Mouse (Mus musculus): ENCODE data around the gene Myo15b. TPM values are rescaled to one million over a fixed set of nuclear protein-coding genes. Genes with fewer than 3 reads are reported as not detected.

The Myo15b gene
- polyA plus RNA-seq (2015; fragmentation: Nextera tagmentation; extraction: Ambion mirVana): 0.15 and 0.46 TPM in 2 replicates

DNA sequence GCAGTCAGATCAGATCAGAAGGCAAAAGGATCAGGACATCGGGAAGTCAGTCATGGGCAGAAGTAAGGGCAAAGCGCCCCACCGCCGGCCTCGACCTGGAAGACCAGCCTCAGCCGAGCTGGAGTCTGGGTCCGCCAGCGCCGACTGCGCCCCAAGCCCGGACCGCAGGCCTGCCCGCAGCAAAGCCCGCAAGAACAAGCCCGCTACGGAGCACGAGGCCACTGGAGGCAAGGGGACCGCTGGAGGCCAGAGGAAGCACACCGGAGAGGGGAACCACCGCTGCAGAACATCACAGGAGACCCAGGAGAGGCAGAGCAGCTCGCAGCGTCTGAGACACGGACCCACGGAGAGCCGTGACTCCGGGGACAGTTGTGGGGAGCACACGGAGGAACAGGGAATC lies at the start of gene Myo15b:
Gene Myo15b (plus strand): TSS at position 53 of the 400 bp plus-strand sequence.

DNA sequence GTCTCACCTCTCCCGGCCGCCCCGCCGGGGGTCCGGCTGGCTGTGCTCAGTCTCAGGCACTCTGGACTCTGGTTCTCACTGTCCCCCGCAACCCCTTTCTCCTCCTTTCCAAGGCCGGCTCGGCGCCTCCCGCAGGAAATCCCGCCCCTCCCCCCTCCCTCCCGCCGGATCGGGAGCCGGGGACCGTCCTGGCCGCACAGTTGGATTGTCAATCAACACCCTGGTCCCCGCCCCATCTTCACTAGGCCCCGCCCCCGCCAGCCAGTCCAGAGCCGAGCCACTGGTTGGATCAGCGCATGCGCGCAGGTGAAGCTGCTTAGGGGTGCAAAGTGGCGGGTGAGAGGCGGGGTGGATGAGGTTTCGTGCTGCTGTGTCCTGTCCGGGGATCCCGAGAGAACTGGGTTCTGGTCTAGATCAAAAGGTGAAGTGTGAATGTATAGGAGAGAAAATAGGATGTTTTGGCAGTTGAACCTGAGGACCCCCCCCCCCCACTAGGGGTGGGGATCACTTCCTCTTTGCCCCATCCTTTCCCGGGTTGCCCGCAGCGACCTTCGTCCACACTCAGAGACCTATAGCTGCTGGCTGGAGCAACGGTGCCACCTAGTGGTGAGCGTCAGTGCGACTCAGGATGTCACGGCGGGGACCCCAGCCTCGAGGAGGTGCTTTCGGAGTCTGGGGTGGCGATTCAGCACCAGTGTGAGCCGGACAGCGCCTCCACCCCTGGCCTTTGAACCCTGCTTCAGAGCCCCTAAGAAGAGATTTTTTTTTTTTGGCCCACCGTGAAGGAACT lies 44.5 kb upstream of the Myo15b start, which contains the start of gene Caskin2:
Gene Caskin2 (minus strand): TSS at position 133 of the 790 bp plus-strand sequence.

DNA sequence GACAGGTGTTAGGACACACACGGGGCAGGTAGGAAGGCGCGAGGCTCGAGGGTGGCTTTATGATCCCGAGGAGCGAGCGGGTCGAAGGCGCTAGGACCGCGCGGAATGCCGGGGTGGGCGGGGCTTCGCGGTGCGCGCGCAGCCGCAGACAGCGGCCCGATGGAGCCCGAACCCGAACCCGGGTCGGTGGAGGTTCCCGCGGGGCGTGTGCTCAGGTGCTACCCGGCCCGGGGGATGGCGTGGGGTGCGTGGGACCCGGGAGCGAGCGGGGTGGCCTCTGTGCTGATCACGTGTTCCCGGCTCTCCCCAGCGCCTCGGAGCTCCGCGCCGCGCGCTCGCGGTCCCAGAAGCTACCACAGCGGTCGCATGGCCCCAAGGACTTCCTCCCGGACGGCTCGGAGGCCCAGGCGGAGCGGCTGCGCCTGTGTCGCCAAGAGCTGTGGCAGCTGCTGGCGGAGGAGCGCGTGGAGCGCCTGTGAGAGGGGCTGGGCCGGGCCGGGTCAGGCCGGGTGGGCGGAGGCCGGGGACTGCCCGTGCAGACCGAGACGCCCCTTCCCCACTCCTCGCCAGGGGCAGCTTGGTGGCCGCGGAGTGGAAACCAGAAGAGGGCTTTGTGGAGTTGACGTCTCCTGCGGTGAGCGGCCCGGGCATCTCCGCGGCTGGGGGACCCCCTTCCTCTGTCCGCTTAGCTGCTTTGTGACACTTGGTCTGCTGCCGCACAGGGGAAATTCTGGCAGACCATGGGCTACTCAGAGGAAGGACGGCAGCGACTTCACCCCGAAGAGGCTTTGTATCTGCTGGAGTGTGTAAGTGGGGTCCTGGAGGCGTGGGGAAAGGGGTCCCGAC lies 43.4 kb upstream of the Myo15b start, which contains the start of gene Tsen54:
Gene Tsen54 (plus strand): TSS at position 120 of the 846 bp plus-strand sequence.

DNA sequence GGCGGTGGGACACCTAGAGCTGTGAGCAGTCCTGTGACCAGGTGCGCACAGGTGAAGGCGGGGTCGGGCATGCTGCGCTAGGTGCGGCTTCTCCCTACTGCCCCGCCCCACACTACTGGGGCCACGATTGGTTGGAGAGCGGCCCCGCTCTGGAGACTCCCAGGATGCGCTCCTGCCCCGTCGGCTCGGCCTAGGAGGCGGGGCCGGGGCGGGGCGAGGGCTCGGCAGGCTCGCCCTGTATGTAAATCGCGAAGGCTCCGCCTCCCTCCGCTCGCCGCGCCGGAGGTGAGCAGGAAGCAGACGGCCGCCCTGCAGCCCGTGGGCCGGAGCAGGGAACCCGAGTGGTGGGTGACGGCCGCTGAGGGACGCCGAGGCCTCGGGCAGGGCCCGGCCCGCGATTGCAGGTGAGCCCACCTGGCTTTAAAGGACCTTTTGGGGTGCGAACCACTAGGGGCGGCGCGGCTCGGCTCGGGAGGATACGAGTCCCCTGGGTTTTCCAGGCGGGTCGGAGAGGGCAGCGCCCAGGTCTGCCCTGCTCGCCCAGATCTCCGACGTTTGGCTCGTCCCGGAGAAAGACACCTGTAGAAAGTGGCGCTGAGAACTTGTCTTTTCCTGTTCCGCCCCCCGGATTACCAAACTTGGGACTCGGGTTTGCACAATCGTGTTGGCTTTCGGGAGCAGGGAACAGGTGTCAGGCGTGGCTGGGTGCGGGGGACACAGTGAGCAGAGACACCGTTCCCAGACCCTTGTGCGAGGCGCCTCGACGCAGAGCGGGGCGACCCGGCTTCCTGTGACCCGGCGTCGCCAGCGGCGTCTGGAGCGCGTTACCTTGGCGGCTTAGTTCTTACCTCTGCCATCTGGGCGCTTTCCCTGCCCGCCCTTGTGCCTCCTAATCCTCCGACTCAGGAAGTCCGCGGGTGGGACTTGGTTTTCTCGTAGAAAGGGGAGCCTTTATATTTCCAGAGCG lies 34.1 kb upstream of the Myo15b start, which contains the start of gene Llgl2:
Gene Llgl2 (plus strand): TSS at position 276 of the 967 bp plus-strand sequence.

DNA sequence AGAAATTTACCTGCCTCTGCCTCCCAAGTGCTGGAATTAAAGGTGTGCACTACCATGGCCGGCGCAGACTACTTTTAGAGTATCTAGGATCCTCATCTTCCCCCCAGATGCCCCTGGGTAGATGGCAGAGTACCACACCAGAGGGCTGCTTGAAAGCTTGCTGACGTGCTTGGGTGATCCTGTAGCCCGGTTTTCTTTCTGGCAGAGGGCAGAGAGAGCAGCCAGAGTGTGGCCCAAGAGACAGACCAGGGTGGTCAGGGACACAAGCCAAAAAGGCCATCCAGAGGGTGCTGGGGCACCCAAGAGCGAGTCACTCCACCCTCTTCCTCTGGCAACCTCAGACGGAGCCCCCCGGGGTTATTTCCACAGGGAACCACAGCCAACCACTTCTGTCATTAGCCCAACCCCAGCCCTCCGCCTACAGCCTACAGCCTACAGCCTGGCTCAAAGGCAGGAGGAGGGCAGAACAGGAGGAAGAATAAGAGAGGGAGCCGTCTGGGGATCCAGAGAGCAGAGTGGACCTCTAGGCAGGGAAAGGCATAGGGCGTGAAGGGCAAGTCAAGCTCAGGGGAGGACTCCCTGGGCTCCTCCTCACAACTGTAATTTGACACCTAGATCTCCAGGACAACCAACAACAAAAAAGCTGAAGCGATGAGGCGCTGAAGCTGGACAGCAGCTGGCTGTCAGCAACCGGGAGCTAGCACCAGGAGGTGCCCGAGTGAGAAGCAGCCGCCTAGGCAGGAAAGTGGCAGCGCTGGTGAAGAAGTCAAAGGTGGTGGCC lies 41.5 kb downstream of the Myo15b start, which contains the start of gene Smim5:
Gene Smim5 (plus strand): TSS at position 481 of the 781 bp plus-strand sequence.

GRCm38 (mm10) chr11:115911632-115912376 lies 53.6 kb downstream of the Myo15b start, which contains the start of gene Smim6:
Gene Smim6, plus strand, starts transcription at chr11:115912017.

DNA sequence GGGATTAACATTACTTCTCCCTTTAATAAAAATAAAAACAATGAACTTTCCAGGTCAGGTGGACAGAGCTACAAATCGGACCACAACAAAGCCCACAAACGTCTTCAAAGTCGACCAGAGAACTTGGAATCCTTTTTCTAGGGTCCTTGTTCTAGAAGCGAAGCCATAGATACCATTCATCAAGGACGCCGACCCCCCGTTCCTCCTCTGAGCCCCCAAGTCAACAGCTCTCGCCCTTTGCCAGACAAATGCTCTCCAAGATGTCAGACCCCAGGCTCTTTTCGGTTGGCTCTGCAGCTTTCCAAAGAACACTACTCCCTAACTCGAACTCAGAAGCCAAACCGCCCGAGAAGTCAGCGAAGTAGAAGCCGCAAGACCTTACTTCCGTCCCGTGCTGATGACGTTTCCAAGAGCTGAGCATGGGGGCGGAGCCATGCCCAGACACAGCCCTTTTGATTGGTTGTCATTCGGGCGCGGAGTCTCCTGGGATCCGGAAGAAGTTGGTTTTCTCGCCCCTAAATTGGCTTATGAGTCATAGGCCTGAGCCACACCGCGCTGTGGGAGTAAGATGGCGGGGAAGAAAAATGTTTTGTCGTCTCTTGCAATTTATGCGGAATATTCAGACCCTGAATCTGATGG lies 75.0 kb downstream of the Myo15b start, which contains the start of the genes Sap30bp and Recql5:
Gene Sap30bp (plus strand): TSS at position 175 of the 639 bp plus-strand sequence.
Gene Recql5 (minus strand): TSS at position 370 of the 639 bp plus-strand sequence.

Other genes with a start within 250 kb of the Myo15b start
- gene Mif4gd, start 245.4 kb upstream of the Myo15b start, polyA plus RNA-seq (2015; fragmentation: Nextera tagmentation; extraction: Ambion mirVana): 23.5 and 26.7 TPM in 2 replicates
- 42.3 and 43.0 TPM in 2 replicates for gene Slc25a19, start 230.1 kb upstream of the Myo15b start, polyA plus RNA-seq (2015; fragmentation: Nextera tagmentation; extraction: Ambion mirVana)
- 149 and 165 TPM in 2 replicates for gene Grb2, start 149.8 kb upstream of the Myo15b start, polyA plus RNA-seq (2015; fragmentation: Nextera tagmentation; extraction: Ambion mirVana)
- 13.7 and 15.9 TPM in 2 replicates for gene Tmem94, start 93.0 kb upstream of the Myo15b start, polyA plus RNA-seq (2015; fragmentation: Nextera tagmentation; extraction: Ambion mirVana)
- gene Caskin2, start 44.8 kb upstream of the Myo15b start, polyA plus RNA-seq (2015; fragmentation: Nextera tagmentation; extraction: Ambion mirVana): 10.1 and 10.3 TPM in 2 replicates
- gene Tsen54, start 43.7 kb upstream of the Myo15b start, polyA plus RNA-seq (2015; fragmentation: Nextera tagmentation; extraction: Ambion mirVana): 18.9 and 21.3 TPM in 2 replicates
- gene Llgl2, start 34.4 kb upstream of the Myo15b start, polyA plus RNA-seq (2015; fragmentation: Nextera tagmentation; extraction: Ambion mirVana): 0.79 and 0.93 TPM in 2 replicates
- gene Smim5, start 41.6 kb downstream of the Myo15b start, polyA plus RNA-seq (2015; fragmentation: Nextera tagmentation; extraction: Ambion mirVana): 2.6 and 4.5 TPM in 2 replicates
- 0.24 and 0.79 TPM in 2 replicates for gene Smim6, start 53.6 kb downstream of the Myo15b start, polyA plus RNA-seq (2015; fragmentation: Nextera tagmentation; extraction: Ambion mirVana)
- 36.7 and 40.3 TPM in 2 replicates for gene Sap30bp, start 74.9 kb downstream of the Myo15b start, polyA plus RNA-seq (2015; fragmentation: Nextera tagmentation; extraction: Ambion mirVana)
- gene Recql5, start 75.1 kb downstream of the Myo15b start, polyA plus RNA-seq (2015; fragmentation: Nextera tagmentation; extraction: Ambion mirVana): 10.4 and 12.7 TPM in 2 replicates
- 3.0 and 3.2 TPM in 2 replicates for gene Itgb4, start 116.3 kb downstream of the Myo15b start, polyA plus RNA-seq (2015; fragmentation: Nextera tagmentation; extraction: Ambion mirVana)
- gene Galk1, start 154.3 kb downstream of the Myo15b start, polyA plus RNA-seq (2015; fragmentation: Nextera tagmentation; extraction: Ambion mirVana): 56.4 and 56.8 TPM in 2 replicates
- 1,032 and 1,124 TPM in 2 replicates for gene H3f3b, start 169.6 kb downstream of the Myo15b start, polyA plus RNA-seq (2015; fragmentation: Nextera tagmentation; extraction: Ambion mirVana)
- gene Unk, start 171.9 kb downstream of the Myo15b start, polyA plus RNA-seq (2015; fragmentation: Nextera tagmentation; extraction: Ambion mirVana): 22.2 and 24.0 TPM in 2 replicates
- gene Unc13d, start 219.6 kb downstream of the Myo15b start, polyA plus RNA-seq (2015; fragmentation: Nextera tagmentation; extraction: Ambion mirVana): 1.1 and 1.3 TPM in 2 replicates
- 202 and 232 TPM in 2 replicates for gene Wbp2, start 228.6 kb downstream of the Myo15b start, polyA plus RNA-seq (2015; fragmentation: Nextera tagmentation; extraction: Ambion mirVana)